Mouse (Mus musculus): Measurements from ENCODE around the gene Gm49358. TPM values are rescaled to one million over a fixed set of nuclear protein-coding genes. Genes with fewer than 3 reads are reported as not detected.

Gene Gm49358
- polyA plus RNA-seq, 1 experiment from 2014 or later, result not detected

- no peak overlapping the region for H3K4me3 ChIP-seq
- peaks cover 29% of the 10 kb centered on the region for H3K27me3 ChIP-seq (ENCODE audit: insufficient read depth, poor library complexity, severe bottlenecking)
- H3K27ac ChIP-seq, result no peak overlapping the region
- DNase-seq (ENCODE audit: low spot score), result no peak
- H3K36me3 ChIP-seq, result no peaks in the 10 kb centered on the region
- 33% methylated on average over 5 of the region's 5 CpGs for WGBS
- peaks cover 42% of the 10 kb centered on the region for H3K4me1 ChIP-seq (replicated peaks)
- no peaks in the 10 kb centered on the region for H3K9me3 ChIP-seq
These were observed 17.9 kb downstream of the Gm49358 start for GRCm38 (mm10) chr10:86781641-86782040.

- H3K4me3 ChIP-seq, result no peak overlapping the region
- H3K36me3 ChIP-seq, result no peaks in the 10 kb centered on the region
- no peak for DNase-seq (ENCODE audit: low spot score)
- peaks cover 40% of the 10 kb centered on the region for H3K4me1 ChIP-seq (replicated peaks)
- H3K27me3 ChIP-seq (ENCODE audit: insufficient read depth, poor library complexity, severe bottlenecking), result peaks cover 26% of the 10 kb centered on the region
- H3K9me3 ChIP-seq, result no peaks in the 10 kb centered on the region
- WGBS, result 58% methylated on average over 5 of the region's 5 CpGs
- H3K27ac ChIP-seq, result no peak overlapping the region
These were observed 18.9 kb downstream of the Gm49358 start for GRCm38 (mm10) chr10:86782656-86783055.

- Histone ChIP-seq H3K4me3 (no peak overlapping the region), H3K36me3 (no peaks in the 10 kb centered on the region), H3K4me1 (replicated peaks) (peaks cover 36% of the 10 kb centered on the region), H3K27ac (no peak overlapping the region), H3K9me3 (no peaks in the 10 kb centered on the region), H3K27me3 (ENCODE audit: insufficient read depth, poor library complexity, severe bottlenecking) (peaks cover 23% of the 10 kb centered on the region)
- no peak for DNase-seq (ENCODE audit: low spot score)
- WGBS, result 91% methylated on average over 5 of the region's 5 CpGs
These were observed 19.8 kb downstream of the Gm49358 start for GRCm38 (mm10) chr10:86783561-86783960.

GRCm38 (mm10) chr10:86784126-86784675 is 20.4 kb downstream of the Gm49358 start:
- no peaks in the 10 kb centered on the region for H3K36me3 ChIP-seq
- H3K4me3 ChIP-seq, result no peak overlapping the region
- 88% methylated on average over 5 of the region's 5 CpGs for WGBS
- peaks cover 30% of the 10 kb centered on the region for H3K4me1 ChIP-seq (replicated peaks)
- DNase-seq (ENCODE audit: low spot score), result no peak
- no peaks in the 10 kb centered on the region for H3K9me3 ChIP-seq
- H3K27ac ChIP-seq, result no peak overlapping the region
- H3K27me3 ChIP-seq (ENCODE audit: insufficient read depth, poor library complexity, severe bottlenecking), result peaks cover 22% of the 10 kb centered on the region

- Histone ChIP-seq H3K27me3 (ENCODE audit: insufficient read depth, poor library complexity, severe bottlenecking) (peaks cover 10% of the 10 kb centered on the region), H3K4me3 (no peak overlapping the region), H3K9me3 (no peaks in the 10 kb centered on the region), H3K27ac (no peak overlapping the region), H3K4me1 (replicated peaks) (peaks cover 19% of the 10 kb centered on the region), H3K36me3 (no peaks in the 10 kb centered on the region)
- 70% methylated on average over 2 of the region's 2 CpGs for WGBS
- no peak for DNase-seq (ENCODE audit: low spot score)
These were observed 21.6 kb downstream of the Gm49358 start for GRCm38 (mm10) chr10:86785396-86785795.

- H3K9me3 ChIP-seq, result no peaks in the 10 kb centered on the region
- WGBS, result 91% methylated on average over 5 of the region's 5 CpGs
- H3K27ac ChIP-seq, result no peak overlapping the region
- H3K27me3 ChIP-seq (ENCODE audit: insufficient read depth, poor library complexity, severe bottlenecking), result peaks cover 3% of the 10 kb centered on the region
- no peak overlapping the region for H3K4me3 ChIP-seq
- H3K4me1 ChIP-seq (replicated peaks), result peaks cover 19% of the 10 kb centered on the region
- H3K36me3 ChIP-seq, result no peaks in the 10 kb centered on the region
- no peak for DNase-seq (ENCODE audit: low spot score)
These were observed 22.3 kb downstream of the Gm49358 start for GRCm38 (mm10) chr10:86786083-86786482.

- WGBS, result 59% methylated on average over 5 of the region's 5 CpGs
- H3K4me1 ChIP-seq (replicated peaks), result peaks cover 5% of the 10 kb centered on the region
- H3K4me3 ChIP-seq, result no peak overlapping the region
- no peak overlapping the region for H3K27ac ChIP-seq
- no peaks in the 10 kb centered on the region for H3K9me3 ChIP-seq
- H3K27me3 ChIP-seq (ENCODE audit: insufficient read depth, poor library complexity, severe bottlenecking), result no peaks in the 10 kb centered on the region
- no peaks in the 10 kb centered on the region for H3K36me3 ChIP-seq
- DNase-seq (ENCODE audit: low spot score), result no peak
These were observed 24.4 kb downstream of the Gm49358 start for GRCm38 (mm10) chr10:86788193-86788592.

- H3K27me3 ChIP-seq (ENCODE audit: insufficient read depth, poor library complexity, severe bottlenecking), result no peaks in the 10 kb centered on the region
- peaks cover 14% of the 10 kb centered on the region for H3K4me1 ChIP-seq (replicated peaks)
- DNase-seq (ENCODE audit: low spot score), result no peak
- H3K36me3 ChIP-seq, result no peaks in the 10 kb centered on the region
- no peak overlapping the region for H3K27ac ChIP-seq
- 73% methylated on average over 7 of the region's 7 CpGs for WGBS
- H3K9me3 ChIP-seq, result no peaks in the 10 kb centered on the region
- H3K4me3 ChIP-seq, result no peak overlapping the region
These were observed 25.4 kb downstream of the Gm49358 start for GRCm38 (mm10) chr10:86789146-86789672.

- H3K9me3 ChIP-seq, result no peaks in the 10 kb centered on the region
- no peak overlapping the region for H3K27ac ChIP-seq
- WGBS, result 78% methylated on average over 7 of the region's 7 CpGs
- no peak overlapping the region for H3K4me3 ChIP-seq
- H3K27me3 ChIP-seq (ENCODE audit: insufficient read depth, poor library complexity, severe bottlenecking), result no peaks in the 10 kb centered on the region
- DNase-seq (ENCODE audit: low spot score), result no peak
- peaks cover 14% of the 10 kb centered on the region for H3K4me1 ChIP-seq (replicated peaks)
- H3K36me3 ChIP-seq, result no peaks in the 10 kb centered on the region
These were observed 27.9 kb downstream of the Gm49358 start for GRCm38 (mm10) chr10:86791507-86792184.

GRCm38 (mm10) chr10:86793509-86793951 is 29.8 kb downstream of the Gm49358 start:
- Histone ChIP-seq H3K4me1 (replicated peaks) (peaks cover 10% of the 10 kb centered on the region; the same call in 1 of the 2 replicates), H3K36me3 (no peaks in the 10 kb centered on the region), H3K27me3 (ENCODE audit: insufficient read depth, poor library complexity, severe bottlenecking) (no peaks in the 10 kb centered on the region), H3K27ac (no peak overlapping the region), H3K4me3 (no peak overlapping the region), H3K9me3 (no peaks in the 10 kb centered on the region)
- DNase-seq (ENCODE audit: low spot score), result no peak
- 53% methylated on average over 2 of the region's 2 CpGs for WGBS

GRCm38 (mm10) chr10:86794196-86794595 is 30.4 kb downstream of the Gm49358 start:
- no peak for DNase-seq (ENCODE audit: low spot score)
- no peaks in the 10 kb centered on the region for H3K27me3 ChIP-seq (ENCODE audit: insufficient read depth, poor library complexity, severe bottlenecking)
- WGBS, result 90% methylated on average over 4 of the region's 4 CpGs
- no peaks in the 10 kb centered on the region for H3K36me3 ChIP-seq
- H3K27ac ChIP-seq, result no peak overlapping the region
- no peak overlapping the region for H3K4me3 ChIP-seq
- peaks cover 10% of the 10 kb centered on the region; the same call in 1 of the 2 replicates for H3K4me1 ChIP-seq (replicated peaks)
- no peaks in the 10 kb centered on the region for H3K9me3 ChIP-seq

- H3K4me3 ChIP-seq, result no peak overlapping the region
- H3K4me1 ChIP-seq (replicated peaks), result peaks cover 10% of the 10 kb centered on the region; the same call in 1 of the 2 replicates
- H3K27me3 ChIP-seq (ENCODE audit: insufficient read depth, poor library complexity, severe bottlenecking), result no peaks in the 10 kb centered on the region
- no peak overlapping the region for H3K27ac ChIP-seq
- DNase-seq (ENCODE audit: low spot score), result no peak
- no peaks in the 10 kb centered on the region for H3K36me3 ChIP-seq
- 89% methylated on average over 9 of the region's 9 CpGs for WGBS
- no peaks in the 10 kb centered on the region for H3K9me3 ChIP-seq
These were observed 31.2 kb downstream of the Gm49358 start for GRCm38 (mm10) chr10:86794794-86795535.
